Mouse (Mus musculus) heart, embryonic 13.5 days (tissue): ENCODE results near the gene Jpt2. TPM values are rescaled to one million over a fixed set of nuclear protein-coding genes. Genes with fewer than 3 reads are reported as not detected.

Experiments used
- ATAC-seq: fragments of 200-750 bp; cut with Nextera tagmentation; 2 replicates; pipeline ENCODE4 v1.8.0; 2017; ENCODE audit warnings: moderate TSS enrichment; ENCODE audit not compliant: insufficient number of reproducible peaks, low FRiP score, low TSS enrichment; ENCODE audit errors: extremely low read depth
- H3K27ac ChIP-seq: fragments of 300-500 bp; sonication (generic); replicated peaks from 2 replicates; pipeline ENCODE4 v1.5.1; 2015; ENCODE audit warnings: moderate library complexity, mild to moderate bottlenecking, inconsistent platforms
- H3K27me3 ChIP-seq: fragments of 300-500 bp; sonication (generic); replicated peaks from 2 replicates; pipeline ENCODE4 v1.6.1; 2015; ENCODE audit warnings: mild to moderate bottlenecking, inconsistent platforms
- H3K36me3 ChIP-seq: fragments of 300-500 bp; sonication (generic); 2 replicates; pipeline ENCODE4 v1.6.1; 2015; ENCODE audit warnings: mild to moderate bottlenecking, inconsistent platforms
- H3K4me1 ChIP-seq: fragments of 300-500 bp; sonication (generic); 2 replicates; pipeline ENCODE4 v1.6.1; 2015; ENCODE audit warnings: inconsistent platforms
- H3K4me2 ChIP-seq: fragments of 300-500 bp; sonication (generic); 2 replicates; pipeline ENCODE4 v1.6.1; 2015; ENCODE audit warnings: inconsistent platforms, mild to moderate bottlenecking, moderate library complexity
- H3K4me3 ChIP-seq: fragments of 300-500 bp; sonication (generic); 2 replicates; pipeline ENCODE4 v1.5.1; 2015; ENCODE audit warnings: moderate library complexity, mild to moderate bottlenecking, inconsistent platforms
- H3K9ac ChIP-seq: fragments of 300-500 bp; sonication (generic); 2 replicates; pipeline ENCODE4 v1.6.1; 2015; ENCODE audit warnings: inconsistent platforms, mild to moderate bottlenecking, moderate library complexity
- H3K9me3 ChIP-seq: fragments of 300-500 bp; sonication (generic); 2 replicates; pipeline ENCODE4 v1.6.1; 2016; ENCODE audit warnings: inconsistent platforms
- WGBS: fragments of 180-500 bp; shearing (Covaris S2); methylation state at CpG from one replicate; pipeline ENCODE4 v1.1.7; 2015; ENCODE audit warnings: mixed read lengths; 5-methylcytosine and 5-hydroxymethylcytosine counted together
- polyA plus RNA-seq: library from polyadenylated mRNA; unstranded; fragments of >200 nt; fragmentation: Nextera tagmentation; extraction: Ambion mirVana; gene quantifications from 2 replicates; pipeline ENCODE4 v1.2.1, GENCODE M21; 2015

Jpt2 gene
- polyA plus RNA-seq, 1 experiment from 2014 or later, result 122 TPM

DNA sequence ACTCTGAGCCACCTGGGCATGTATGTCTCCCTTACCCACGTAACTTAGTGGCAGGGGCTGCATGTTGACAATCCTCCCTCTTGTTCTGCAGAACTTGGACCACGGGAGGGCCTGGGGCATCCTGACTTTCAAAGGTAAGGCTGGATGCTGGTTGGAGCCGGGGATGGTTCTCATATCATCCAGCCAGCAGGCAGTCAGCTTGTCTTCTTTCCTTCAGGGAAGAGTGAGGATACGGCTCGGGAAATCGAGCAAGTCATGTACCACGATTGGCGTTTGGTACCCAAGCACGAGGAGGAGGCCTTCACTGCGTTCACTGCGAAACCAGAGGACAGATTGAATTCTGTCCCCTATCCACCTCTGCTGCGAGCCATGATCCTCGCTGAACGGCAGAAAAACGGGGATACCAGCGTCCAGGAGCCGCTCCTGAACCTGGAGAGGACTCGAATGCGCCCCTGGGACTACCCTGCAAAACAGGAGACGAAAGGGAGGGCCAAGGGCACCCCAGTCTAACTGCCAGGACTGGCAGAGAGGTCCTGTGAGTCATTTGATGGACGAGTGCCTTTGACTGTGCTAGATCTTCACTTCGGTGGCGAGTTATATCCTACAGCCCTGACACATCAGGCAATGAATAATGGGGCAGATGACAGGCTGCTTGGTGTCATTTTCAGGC lies 64.8 kb downstream of the Jpt2 start:
- Histone ChIP-seq H3K4me2 (peak overlapping the region; percentile 100), H3K36me3 (peaks cover 70% of the 10 kb centered on the region), H3K9me3 (no peaks in the 10 kb centered on the region), H3K4me3 (peak overlapping the region; percentile 87), H3K4me1 (peaks cover 46% of the 10 kb centered on the region), H3K9ac (peak overlapping the region; percentile 93), H3K27me3 (no peaks in the 10 kb centered on the region), H3K27ac (peak overlapping the region; percentile 86)
- WGBS, result 9% methylated on average over 23 of the region's 23 CpGs
- no peak for ATAC-seq

DNA sequence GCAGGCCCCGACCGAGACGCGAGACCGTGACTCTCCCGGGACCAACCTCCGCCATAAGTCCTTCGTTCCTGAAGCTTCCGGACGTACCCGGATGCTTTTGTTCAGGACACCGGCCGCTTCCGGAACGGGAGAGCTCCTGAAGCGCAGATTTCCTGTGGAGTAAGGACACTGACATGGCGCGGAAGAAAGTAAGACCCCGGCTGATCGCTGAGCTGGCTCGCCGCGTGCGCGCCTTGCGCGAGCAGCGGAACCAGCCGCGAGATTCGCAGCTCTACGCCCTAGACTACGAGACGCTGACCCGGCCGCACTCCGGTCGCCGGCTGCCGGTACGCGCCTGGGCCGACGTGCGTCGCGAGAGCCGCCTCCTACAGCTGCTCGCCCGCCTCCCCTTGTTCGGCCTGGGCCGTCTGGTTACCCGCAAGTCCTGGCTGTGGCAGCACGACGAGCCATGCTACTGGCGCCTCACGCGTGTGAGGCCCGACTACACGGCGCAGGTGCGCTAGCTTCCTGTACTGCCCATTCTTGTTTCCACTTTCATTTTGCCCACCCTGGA lies 65.4 kb downstream of the Jpt2 start, which contains the start of the genes Eme2 and Mrps34:
TSS of gene Eme2 (minus strand) at position 93 of the 553 bp plus-strand sequence.
TSS of gene Mrps34 (plus strand) at position 122 of the 553 bp plus-strand sequence.
- WGBS, result under 1% methylated on average over 62 of the region's 62 CpGs
- Histone ChIP-seq H3K27ac (peak within 1 kb of the TSS; percentile 86), H3K4me3 (peak within 1 kb of the TSS; percentile 87), H3K27me3 (no peaks in the 10 kb centered on the region), H3K4me1 (peaks cover 46% of the 10 kb centered on the region), H3K36me3 (peaks cover 70% of the 10 kb centered on the region), H3K9me3 (no peaks in the 10 kb centered on the region), H3K9ac (peak within 1 kb of the TSS; percentile 93), H3K4me2 (peak within 1 kb of the TSS; percentile 100)
- 0 out of 2 replicates have a peak, but pooled peaks have one; percentile 15 for ATAC-seq

DNA sequence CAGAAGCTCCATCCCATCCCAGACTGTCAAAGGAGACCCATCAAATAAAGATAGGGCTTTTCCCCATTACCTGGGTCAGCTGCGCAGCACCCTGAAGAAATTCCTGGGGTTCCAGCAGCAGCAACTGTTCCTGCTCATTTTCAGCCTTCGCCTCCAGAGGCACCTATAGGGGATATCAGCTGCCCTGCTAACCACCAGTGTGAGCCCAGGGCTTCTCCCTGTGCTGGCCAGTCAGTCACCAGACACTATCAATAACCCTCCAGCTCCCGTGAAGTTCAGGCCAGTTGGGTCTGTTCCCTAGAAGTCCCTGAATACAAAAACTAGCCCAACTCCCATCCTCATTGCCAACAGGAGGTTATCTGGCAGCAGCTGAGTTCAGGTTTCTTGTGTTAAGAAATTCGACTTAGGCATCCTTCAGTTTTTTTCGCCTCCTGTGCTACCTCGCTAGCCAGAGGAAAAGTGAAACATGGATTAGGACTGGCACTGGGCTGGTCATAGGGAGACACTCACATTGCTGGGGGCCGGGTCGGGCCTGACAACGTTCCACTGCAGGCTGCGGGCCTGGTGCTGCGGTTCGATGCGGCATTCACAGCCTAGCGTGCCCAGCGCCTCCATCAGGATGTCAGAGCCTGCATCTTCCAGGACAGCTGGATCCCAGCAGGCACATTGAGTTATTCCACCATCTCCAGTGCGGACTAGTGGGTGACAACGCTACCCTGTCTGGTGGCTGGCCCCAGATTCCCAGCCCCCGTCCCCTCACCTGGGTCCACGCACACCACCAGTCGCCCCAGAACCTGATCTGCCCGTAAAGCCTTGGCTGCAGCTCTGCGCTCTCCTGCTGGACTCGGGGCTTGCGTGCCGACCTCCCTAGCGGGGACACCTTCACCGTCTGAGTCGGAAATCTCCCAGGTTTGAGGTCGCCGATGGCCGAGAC lies 66.2 kb downstream of the Jpt2 start:
- H3K4me2 ChIP-seq, result peak overlapping the region; percentile 100
- H3K36me3 ChIP-seq, result peaks cover 70% of the 10 kb centered on the region
- peaks cover 44% of the 10 kb centered on the region for H3K4me1 ChIP-seq
- no peaks in the 10 kb centered on the region for H3K27me3 ChIP-seq
- no peaks in the 10 kb centered on the region for H3K9me3 ChIP-seq
- no peak for ATAC-seq
- WGBS, result 9% methylated on average over 31 of the region's 31 CpGs
- H3K27ac ChIP-seq, result peak overlapping the region; percentile 86
- H3K9ac ChIP-seq, result peak overlapping the region; percentile 93
- peak overlapping the region; percentile 87 for H3K4me3 ChIP-seq

- H3K4me3 ChIP-seq, result 0 out of 2 replicates have a peak overlapping the region, but pooled peaks have one; percentile 87
- H3K9ac ChIP-seq, result no peak overlapping the region
- ATAC-seq, result no peak
- H3K4me1 ChIP-seq, result peaks cover 40% of the 10 kb centered on the region
- no peaks in the 10 kb centered on the region for H3K27me3 ChIP-seq
- WGBS, result 80% methylated on average over 2 of the region's 2 CpGs
- H3K9me3 ChIP-seq, result no peaks in the 10 kb centered on the region
- H3K4me2 ChIP-seq, result no peak overlapping the region
- H3K27ac ChIP-seq, result no peak overlapping the region
- peaks cover 67% of the 10 kb centered on the region for H3K36me3 ChIP-seq
Measured at GRCm38 (mm10) chr17:24893276-24893675, 67.2 kb downstream of the Jpt2 start.

DNA sequence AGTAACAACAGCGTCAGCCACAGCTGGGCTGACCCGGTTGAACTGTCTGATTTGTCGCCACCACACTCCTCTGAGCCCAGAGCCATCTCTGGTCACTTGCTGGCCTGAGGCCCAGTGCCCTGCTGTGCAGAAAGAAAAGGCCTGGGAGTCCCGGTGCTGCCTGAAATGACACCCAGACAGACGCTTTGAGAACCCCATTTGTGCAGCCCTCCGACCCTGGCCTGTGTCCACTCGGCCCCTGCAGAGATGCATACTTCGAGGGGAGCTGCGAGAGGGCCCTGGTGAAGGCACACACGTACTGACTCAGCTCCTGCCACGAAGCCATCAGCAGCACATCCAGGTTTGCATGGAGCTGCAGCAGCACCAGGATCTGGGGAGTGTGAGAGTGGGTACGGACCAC lies 67.7 kb downstream of the Jpt2 start:
- H3K27ac ChIP-seq, result no peak overlapping the region
- H3K27me3 ChIP-seq, result no peaks in the 10 kb centered on the region
- H3K4me2 ChIP-seq, result no peak overlapping the region
- H3K36me3 ChIP-seq, result peaks cover 63% of the 10 kb centered on the region
- H3K9me3 ChIP-seq, result no peaks in the 10 kb centered on the region
- no peak overlapping the region for H3K4me3 ChIP-seq
- H3K4me1 ChIP-seq, result peaks cover 41% of the 10 kb centered on the region
- 91% methylated on average over 12 of the region's 12 CpGs for WGBS
- ATAC-seq, result no peak
- no peak overlapping the region for H3K9ac ChIP-seq

DNA sequence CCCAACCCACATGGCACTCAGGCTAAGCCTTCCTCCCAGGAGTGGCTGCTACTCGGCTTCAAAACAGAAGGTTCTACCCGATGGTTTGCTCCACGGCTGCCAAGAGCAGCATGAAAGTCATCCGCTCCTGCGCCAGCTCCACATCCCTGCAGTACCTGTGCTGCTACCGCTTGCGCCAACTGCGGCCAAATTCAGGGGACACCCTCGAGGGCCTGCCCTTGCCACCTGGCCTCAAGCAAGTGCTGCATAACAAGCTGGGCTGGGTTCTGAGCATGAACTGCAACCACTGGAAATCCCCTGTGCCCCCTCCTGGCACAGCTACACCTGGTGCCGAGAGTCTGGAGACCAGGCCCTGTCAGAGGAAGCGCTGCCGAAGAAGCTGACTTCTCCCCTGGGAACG lies 69.2 kb downstream of the Jpt2 start:
- no peak for ATAC-seq
- no peak overlapping the region for H3K4me2 ChIP-seq
- H3K27ac ChIP-seq, result no peak overlapping the region
- H3K9me3 ChIP-seq, result no peaks in the 10 kb centered on the region
- 86% methylated on average over 13 of the region's 13 CpGs for WGBS
- H3K27me3 ChIP-seq, result no peaks in the 10 kb centered on the region
- peaks cover 52% of the 10 kb centered on the region for H3K36me3 ChIP-seq
- H3K4me1 ChIP-seq, result peaks cover 37% of the 10 kb centered on the region
- H3K9ac ChIP-seq, result no peak overlapping the region
- no peak overlapping the region for H3K4me3 ChIP-seq

DNA sequence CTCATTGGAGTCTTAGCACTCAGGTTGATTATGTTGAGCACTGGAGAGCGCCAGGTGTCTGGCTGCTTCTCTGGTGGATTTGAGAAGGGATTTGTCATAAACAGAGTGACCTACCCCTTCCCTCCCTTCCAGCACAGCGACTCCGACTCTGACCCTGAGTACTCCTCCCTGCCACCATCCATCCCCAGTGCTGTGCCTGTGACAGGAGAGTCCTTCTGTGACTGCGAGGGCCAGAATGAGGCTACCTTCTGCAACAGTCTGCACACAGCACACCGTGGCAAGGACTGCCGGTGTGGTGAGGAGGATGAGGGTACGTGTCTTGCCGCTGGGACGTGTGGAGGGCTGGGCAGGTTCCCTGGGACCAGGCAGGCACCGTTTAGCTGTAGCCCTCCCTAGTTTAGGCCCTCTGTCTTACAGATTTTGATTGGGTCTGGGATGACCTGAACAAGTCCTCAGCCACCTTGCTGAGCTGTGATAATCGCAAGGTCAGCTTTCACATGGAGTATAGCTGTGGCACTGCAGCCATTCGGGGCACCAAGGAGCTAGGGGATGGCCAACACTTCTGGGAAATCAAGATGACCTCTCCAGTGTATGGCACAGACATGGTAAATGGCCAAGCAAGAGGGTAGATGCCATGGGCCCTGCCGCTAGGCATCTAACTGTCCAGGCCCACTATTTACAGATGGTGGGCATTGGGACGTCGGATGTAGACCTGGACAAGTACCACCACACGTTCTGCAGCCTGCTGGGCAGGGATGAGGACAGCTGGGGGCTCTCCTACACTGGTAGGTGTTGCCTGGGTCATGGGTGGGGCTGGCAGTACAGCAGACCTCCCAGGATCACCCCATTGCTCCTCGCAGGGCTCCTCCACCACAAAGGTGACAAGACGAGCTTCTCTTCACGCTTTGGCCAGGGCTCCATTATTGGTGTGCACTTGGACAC lies 70.1 kb downstream of the Jpt2 start:
- H3K27me3 ChIP-seq, result no peaks in the 10 kb centered on the region
- no peak overlapping the region for H3K4me3 ChIP-seq
- H3K4me1 ChIP-seq, result peaks cover 33% of the 10 kb centered on the region
- WGBS, result 82% methylated on average over 19 of the region's 19 CpGs
- no peaks in the 10 kb centered on the region for H3K9me3 ChIP-seq
- no peak for ATAC-seq
- no peak overlapping the region for H3K27ac ChIP-seq
- H3K4me2 ChIP-seq, result no peak overlapping the region
- H3K9ac ChIP-seq, result no peak overlapping the region
- H3K36me3 ChIP-seq, result peaks cover 52% of the 10 kb centered on the region

GRCm38 (mm10) chr17:24888862-24889261 lies 71.6 kb downstream of the Jpt2 start:
- H3K4me3 ChIP-seq, result no peak overlapping the region
- no peak overlapping the region for H3K27ac ChIP-seq
- WGBS, result 87% methylated on average over 3 of the region's 3 CpGs
- peaks cover 64% of the 10 kb centered on the region for H3K36me3 ChIP-seq
- peaks cover 31% of the 10 kb centered on the region for H3K4me1 ChIP-seq
- no peak overlapping the region for H3K9ac ChIP-seq
- no peak for ATAC-seq
- H3K4me2 ChIP-seq, result no peak overlapping the region
- no peaks in the 10 kb centered on the region for H3K27me3 ChIP-seq
- no peaks in the 10 kb centered on the region for H3K9me3 ChIP-seq
